Mouse (Mus musculus): Measurements from ENCODE around the gene Otud5.
A peak's percentile ranks its signal among the peaks of the same experiment; 100 is the strongest.

DNA sequence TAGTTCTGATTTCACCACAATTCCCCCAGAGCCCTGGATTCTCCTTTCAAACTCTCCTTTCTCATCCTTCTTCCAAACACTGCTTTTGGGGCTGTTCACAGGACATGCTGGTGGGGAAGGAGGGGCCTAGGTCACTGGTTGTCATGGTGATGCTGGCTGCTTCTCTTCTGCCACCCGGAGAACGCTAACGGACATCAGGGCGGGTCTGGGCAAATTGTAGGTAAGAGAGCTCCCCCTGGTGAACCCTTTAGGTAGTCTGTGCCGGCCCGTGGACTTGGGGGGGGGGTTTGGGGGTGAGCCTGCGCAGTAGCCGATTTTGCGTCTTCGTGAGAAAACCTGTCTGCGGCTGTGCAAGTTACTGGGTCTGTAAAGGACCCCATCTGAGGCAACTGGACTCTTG, 38.7 kb downstream of the Otud5 start:
- TF ChIP-seq EP300 (IDR thresholded peaks at IDR 0.05; ENCODE audit: low read depth), result no peak
- peak; percentile 69 for TF ChIP-seq CTCF (IDR thresholded peaks at IDR 0.05; ENCODE audit: low read depth)

Measured in liver, embryonic 14.5 days (tissue).